Mouse (Mus musculus) small intestine, adult 2 months (tissue): ENCODE measurements around the gene 2610001J05Rik.

Experiments used
- CTCF ChIP-seq: fragments of 200-500 bp; IDR thresholded peaks from 2 replicates; pipeline ENCODE4 v1.5.1; 2012; ENCODE audit warnings: low read depth, mild to moderate bottlenecking, control low read depth, inconsistent platforms, low read length, moderate library complexity, mixed read lengths; ENCODE audit not compliant: insufficient replicate concordance, insufficient read length; ENCODE audit errors: extremely low read depth
- POLR2A ChIP-seq: fragments of 200-500 bp; IDR thresholded peaks from 2 replicates; pipeline ENCODE4 v1.6.1; 2012; ENCODE audit warnings: low read depth, mild to moderate bottlenecking, control low read depth, inconsistent platforms, low read length, moderate library complexity

GRCm38 (mm10) chr6:13859877-13860585 is 11.3 kb downstream of the 2610001J05Rik start:
- TF ChIP-seq POLR2A (no peak), CTCF (no peak)
